Mouse (Mus musculus) testis, adult 2 months (tissue): ENCODE data around the gene Atg2a.

Experiments used
- CTCF ChIP-seq: fragments of 200-500 bp; IDR thresholded peaks from 2 replicates; pipeline ENCODE4 v1.5.1; 2012; ENCODE audit warnings: low read depth, mild to moderate bottlenecking, inconsistent platforms, low read length, moderate library complexity; ENCODE audit not compliant: control insufficient read depth, insufficient read depth, insufficient replicate concordance
- POLR2A ChIP-seq: fragments of 200-500 bp; IDR thresholded peaks from 2 replicates; pipeline ENCODE4 v1.6.1; 2012; ENCODE audit warnings: low read depth, mild to moderate bottlenecking, inconsistent platforms, low read length, moderate library complexity; ENCODE audit not compliant: control insufficient read depth

DNA sequence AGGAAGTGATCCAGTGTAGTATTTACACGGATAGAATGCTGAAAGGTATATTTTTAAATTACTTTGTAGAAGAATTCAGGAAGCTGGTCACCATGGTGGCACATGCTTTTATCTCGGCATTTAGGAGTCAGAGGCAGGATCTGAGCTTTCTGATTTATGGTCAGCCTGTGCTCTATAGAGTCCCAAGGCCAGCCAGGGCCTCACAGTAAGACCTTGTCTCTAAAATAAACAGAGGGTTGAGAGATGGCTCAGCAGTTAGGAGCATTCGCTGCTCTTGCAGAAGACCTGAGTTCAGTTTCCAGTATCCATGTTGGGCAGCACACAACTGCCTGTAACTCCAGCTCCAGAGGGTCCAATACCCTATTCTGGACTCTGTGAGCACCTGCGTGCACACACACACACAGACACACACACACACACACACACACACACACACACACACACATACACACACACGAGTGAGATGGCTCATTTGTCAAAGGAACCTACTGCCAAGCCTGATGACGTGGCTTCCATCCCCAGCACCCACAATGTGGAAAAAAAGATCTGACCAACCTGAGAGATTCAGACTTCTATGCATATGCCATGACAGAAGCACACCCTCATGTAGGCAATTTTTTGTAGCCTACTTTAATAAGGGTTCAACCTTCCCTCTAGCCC lies 25.3 kb upstream of the Atg2a start:
- TF ChIP-seq POLR2A (no peak), CTCF (no peak)
